Mouse (Mus musculus): ENCODE data around the gene Fxn. TPM values are rescaled to one million over a fixed set of nuclear protein-coding genes. Genes with fewer than 3 reads are reported as not detected.
A peak's percentile ranks its signal among the peaks of the same experiment; 100 is the strongest.

Fxn gene
- polyA plus RNA-seq (2014; fragmentation: Nextera tagmentation; extraction: Ambion mirVana): 46.8 and 47.6 TPM in 2 replicates

- H3K36me3 ChIP-seq (ENCODE audit: control insufficient read depth, insufficient read depth, low read length): no peaks in the 10 kb centered on the region
- H3K9me3 ChIP-seq (ENCODE audit: control insufficient read depth, low read length): no peaks in the 10 kb centered on the region
- H3K27me3 ChIP-seq (ENCODE audit: control insufficient read depth, insufficient read depth, low read length): no peaks in the 10 kb centered on the region; the same call in 1 of the 2 replicates
- peaks cover 8% of the 10 kb centered on the region for H3K4me1 ChIP-seq (ENCODE audit: control insufficient read depth, insufficient read depth, low read length)
- 2% methylated on average over 14 of the region's 22 CpGs for WGBS
- DNase-seq (ENCODE audit: low spot score, missing footprints): peak; percentile 96
- H3K27ac ChIP-seq (ENCODE audit: low read depth, low read length): peak within 1 kb of the TSS; percentile 65
- peak; percentile 97 for ATAC-seq (ENCODE audit: low FRiP score)
- H3K4me3 ChIP-seq (ENCODE audit: low read depth, low read length): peak within 1 kb of the TSS; percentile 65
- peak within 1 kb of the TSS; percentile 83 for H3K4me2 ChIP-seq
- peak within 1 kb of the TSS; percentile 86 for H3K9ac ChIP-seq (ENCODE audit: low read length)
Measured at GRCm38 (mm10) chr19:24280601-24281228, at the start of gene Fxn. Gene Fxn, minus strand, starts transcription at chr19:24280605.

DNA sequence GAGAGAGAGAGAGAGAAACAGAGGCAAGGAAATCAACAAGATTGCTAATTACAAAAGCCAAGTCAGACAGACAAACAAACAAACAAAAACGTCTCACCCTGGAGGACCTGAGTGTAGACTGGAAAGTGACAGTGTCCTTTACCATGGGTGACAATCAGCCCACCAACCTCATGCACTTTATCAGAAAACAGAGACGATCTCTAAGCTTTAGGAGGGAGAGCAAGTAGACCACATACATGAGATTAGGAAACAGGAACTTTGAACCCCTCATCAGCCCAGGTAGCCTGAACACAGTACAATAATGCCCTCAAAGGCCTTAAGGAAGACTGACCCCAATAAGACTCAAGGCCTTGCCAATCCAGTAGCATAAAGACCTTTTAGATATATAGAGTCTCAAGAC lies 47.5 kb upstream of the Fxn start:
- no peak for DNase-seq (ENCODE audit: low spot score, missing footprints)
- Histone ChIP-seq H3K36me3 (ENCODE audit: control insufficient read depth, insufficient read depth, low read length) (no peaks in the 10 kb centered on the region), H3K4me2 (no peak overlapping the region), H3K9ac (ENCODE audit: low read length) (no peak overlapping the region), H3K27me3 (ENCODE audit: control insufficient read depth, insufficient read depth, low read length) (no peaks in the 10 kb centered on the region), H3K27ac (ENCODE audit: low read depth, low read length) (no peak overlapping the region), H3K4me1 (ENCODE audit: control insufficient read depth, insufficient read depth, low read length) (peaks cover 13% of the 10 kb centered on the region), H3K4me3 (ENCODE audit: low read depth, low read length) (no peak overlapping the region), H3K9me3 (ENCODE audit: control insufficient read depth, low read length) (no peaks in the 10 kb centered on the region)
- ATAC-seq (ENCODE audit: low FRiP score): no peak
- 78% methylated on average over 2 of the region's 2 CpGs for whole genome bisulfite sequencing

DNA sequence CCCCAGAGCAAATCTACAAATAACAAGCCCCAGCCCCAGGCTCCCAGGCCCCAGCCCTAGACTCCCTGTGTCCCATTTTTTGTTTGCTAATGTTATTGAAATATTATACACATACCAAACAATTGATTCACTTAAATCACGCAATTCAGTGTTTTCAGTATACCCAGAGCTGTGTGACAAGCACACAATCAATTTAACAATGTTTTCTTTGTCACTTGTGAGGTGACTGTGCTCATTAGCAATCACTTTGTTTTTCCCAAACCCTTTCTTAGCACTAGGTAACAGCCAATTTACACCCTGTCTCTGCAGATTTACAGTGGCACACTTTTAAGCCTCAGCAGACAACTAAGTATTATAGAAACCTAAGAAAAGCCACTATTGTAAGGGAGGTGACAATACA lies 46.6 kb upstream of the Fxn start:
- Histone ChIP-seq H3K9me3 (ENCODE audit: control insufficient read depth, low read length) (no peaks in the 10 kb centered on the region), H3K27ac (ENCODE audit: low read depth, low read length) (no peak overlapping the region), H3K4me3 (ENCODE audit: low read depth, low read length) (no peak overlapping the region), H3K36me3 (ENCODE audit: control insufficient read depth, insufficient read depth, low read length) (no peaks in the 10 kb centered on the region), H3K4me1 (ENCODE audit: control insufficient read depth, insufficient read depth, low read length) (peaks cover 13% of the 10 kb centered on the region), H3K27me3 (ENCODE audit: control insufficient read depth, insufficient read depth, low read length) (no peaks in the 10 kb centered on the region), H3K4me2 (no peak overlapping the region), H3K9ac (ENCODE audit: low read length) (no peak overlapping the region)
- WGBS: 61% methylated on average over 1 of the region's 1 CpGs
- ATAC-seq (ENCODE audit: low FRiP score) (no peak), DNase-seq (ENCODE audit: low spot score, missing footprints) (no peak)

- Histone ChIP-seq H3K9me3 (ENCODE audit: control insufficient read depth, low read length) (no peaks in the 10 kb centered on the region), H3K4me3 (ENCODE audit: low read depth, low read length) (no peak overlapping the region), H3K27me3 (ENCODE audit: control insufficient read depth, insufficient read depth, low read length) (no peaks in the 10 kb centered on the region), H3K4me1 (ENCODE audit: control insufficient read depth, insufficient read depth, low read length) (peaks cover 13% of the 10 kb centered on the region), H3K9ac (ENCODE audit: low read length) (no peak overlapping the region), H3K27ac (ENCODE audit: low read depth, low read length) (no peak overlapping the region), H3K36me3 (ENCODE audit: control insufficient read depth, insufficient read depth, low read length) (no peaks in the 10 kb centered on the region), H3K4me2 (no peak overlapping the region)
- WGBS: 81% methylated on average over 6 of the region's 6 CpGs
- ATAC-seq (ENCODE audit: low FRiP score) (no peak), DNase-seq (ENCODE audit: low spot score, missing footprints) (no peak)
Measured at GRCm38 (mm10) chr19:24325692-24326091, 45.3 kb upstream of the Fxn start.

GRCm38 (mm10) chr19:24323841-24324613 lies 43.6 kb upstream of the Fxn start:
- no peak overlapping the region for H3K9ac ChIP-seq (ENCODE audit: low read length)
- ATAC-seq (ENCODE audit: low FRiP score) (peak; percentile 33; the same call in 1 of the 2 replicates), DNase-seq (ENCODE audit: low spot score, missing footprints) (no peak)
- H3K9me3 ChIP-seq (ENCODE audit: control insufficient read depth, low read length): no peaks in the 10 kb centered on the region
- WGBS: 40% methylated on average over 10 of the region's 10 CpGs
- H3K4me2 ChIP-seq: no peak overlapping the region
- H3K27me3 ChIP-seq (ENCODE audit: control insufficient read depth, insufficient read depth, low read length): no peaks in the 10 kb centered on the region
- no peak overlapping the region for H3K4me3 ChIP-seq (ENCODE audit: low read depth, low read length)
- no peaks in the 10 kb centered on the region for H3K36me3 ChIP-seq (ENCODE audit: control insufficient read depth, insufficient read depth, low read length)
- H3K27ac ChIP-seq (ENCODE audit: low read depth, low read length): no peak overlapping the region
- peaks cover 13% of the 10 kb centered on the region for H3K4me1 ChIP-seq (ENCODE audit: control insufficient read depth, insufficient read depth, low read length)

DNA sequence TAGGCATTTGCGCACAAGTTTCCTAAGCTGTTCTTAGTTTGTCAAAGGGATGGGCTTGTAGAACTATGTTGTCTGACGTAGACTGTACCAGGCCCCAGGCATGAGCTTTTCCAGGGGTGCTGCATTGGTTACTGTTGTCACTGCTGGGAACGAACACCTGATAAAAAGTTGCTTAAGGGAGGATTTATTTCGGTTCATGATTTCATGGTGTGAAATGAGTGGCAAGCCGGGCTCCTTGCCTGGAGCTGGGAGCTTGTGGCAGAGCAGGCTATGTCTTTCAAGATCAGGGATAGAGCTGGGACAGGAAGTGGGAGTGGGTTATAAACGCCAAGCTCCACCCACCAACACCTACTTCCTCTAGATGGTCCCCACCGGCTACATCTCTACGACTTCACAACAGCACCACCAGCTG lies 41.5 kb upstream of the Fxn start:
- 92% methylated on average over 8 of the region's 8 CpGs for WGBS
- Histone ChIP-seq H3K9me3 (ENCODE audit: control insufficient read depth, low read length) (no peaks in the 10 kb centered on the region), H3K4me2 (no peak overlapping the region), H3K27ac (ENCODE audit: low read depth, low read length) (no peak overlapping the region), H3K36me3 (ENCODE audit: control insufficient read depth, insufficient read depth, low read length) (no peaks in the 10 kb centered on the region), H3K4me3 (ENCODE audit: low read depth, low read length) (no peak overlapping the region), H3K9ac (ENCODE audit: low read length) (no peak overlapping the region), H3K27me3 (ENCODE audit: control insufficient read depth, insufficient read depth, low read length) (no peaks in the 10 kb centered on the region), H3K4me1 (ENCODE audit: control insufficient read depth, insufficient read depth, low read length) (peaks cover 13% of the 10 kb centered on the region)
- DNase-seq (ENCODE audit: low spot score, missing footprints) (no peak), ATAC-seq (ENCODE audit: low FRiP score) (no peak)

DNA sequence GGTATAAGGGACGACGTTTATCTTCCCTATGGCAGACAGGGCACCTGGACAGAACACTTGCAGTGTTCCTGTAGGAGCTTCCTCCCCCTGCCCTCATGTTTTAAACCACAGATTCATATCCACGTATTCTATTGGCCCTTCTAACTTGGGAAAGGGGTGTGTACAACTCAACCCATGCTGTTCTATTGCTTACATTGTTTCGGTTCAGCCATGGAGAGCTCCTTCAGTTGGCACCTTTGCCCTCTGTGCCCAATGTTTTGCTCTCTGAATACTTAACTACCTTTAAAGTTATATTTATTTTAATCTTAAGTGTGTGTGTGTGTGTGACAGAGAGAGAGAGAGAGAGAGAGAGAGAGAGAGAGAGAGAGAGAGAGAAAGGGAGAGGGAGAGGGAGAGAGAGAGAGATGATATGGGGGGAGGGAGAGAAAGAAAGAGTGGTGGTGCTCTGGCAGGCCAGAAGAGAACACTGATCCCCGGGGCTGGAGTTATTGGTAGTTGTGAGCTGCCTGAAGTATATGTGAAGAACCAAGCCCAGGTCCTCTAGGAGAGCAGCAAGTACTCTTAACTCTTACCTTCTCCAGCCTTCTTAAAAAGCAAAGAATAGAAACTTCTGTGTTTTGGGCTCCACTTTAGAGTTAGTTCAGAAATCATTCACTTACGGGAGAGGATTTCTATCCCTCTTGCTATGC lies 41.0 kb upstream of the Fxn start:
- DNase-seq (ENCODE audit: low spot score, missing footprints): no peak
- Histone ChIP-seq H3K27ac (ENCODE audit: low read depth, low read length) (no peak overlapping the region), H3K9me3 (ENCODE audit: control insufficient read depth, low read length) (no peaks in the 10 kb centered on the region), H3K9ac (ENCODE audit: low read length) (no peak overlapping the region), H3K36me3 (ENCODE audit: control insufficient read depth, insufficient read depth, low read length) (no peaks in the 10 kb centered on the region), H3K4me3 (ENCODE audit: low read depth, low read length) (no peak overlapping the region), H3K4me2 (no peak overlapping the region), H3K4me1 (ENCODE audit: control insufficient read depth, insufficient read depth, low read length) (peaks cover 13% of the 10 kb centered on the region), H3K27me3 (ENCODE audit: control insufficient read depth, insufficient read depth, low read length) (no peaks in the 10 kb centered on the region)
- ATAC-seq (ENCODE audit: low FRiP score): no peak
- WGBS: 92% methylated on average over 6 of the region's 6 CpGs

- no peaks in the 10 kb centered on the region for H3K9me3 ChIP-seq (ENCODE audit: control insufficient read depth, low read length)
- H3K4me1 ChIP-seq (ENCODE audit: control insufficient read depth, insufficient read depth, low read length): peaks cover 5% of the 10 kb centered on the region
- H3K27me3 ChIP-seq (ENCODE audit: control insufficient read depth, insufficient read depth, low read length): no peaks in the 10 kb centered on the region
- no peak overlapping the region for H3K9ac ChIP-seq (ENCODE audit: low read length)
- H3K36me3 ChIP-seq (ENCODE audit: control insufficient read depth, insufficient read depth, low read length): no peaks in the 10 kb centered on the region
- H3K27ac ChIP-seq (ENCODE audit: low read depth, low read length): no peak overlapping the region
- WGBS: 89% methylated on average over 10 of the region's 10 CpGs
- DNase-seq (ENCODE audit: low spot score, missing footprints) (no peak), ATAC-seq (ENCODE audit: low FRiP score) (no peak)
- H3K4me2 ChIP-seq: no peak overlapping the region
- no peak overlapping the region for H3K4me3 ChIP-seq (ENCODE audit: low read depth, low read length)
Measured at GRCm38 (mm10) chr19:24318172-24318571, 37.8 kb upstream of the Fxn start.

GRCm38 (mm10) chr19:24317731-24318130 lies 37.3 kb upstream of the Fxn start:
- ATAC-seq (ENCODE audit: low FRiP score) (no peak), DNase-seq (ENCODE audit: low spot score, missing footprints) (no peak)
- Histone ChIP-seq H3K4me3 (ENCODE audit: low read depth, low read length) (no peak overlapping the region), H3K9me3 (ENCODE audit: control insufficient read depth, low read length) (no peaks in the 10 kb centered on the region), H3K36me3 (ENCODE audit: control insufficient read depth, insufficient read depth, low read length) (no peaks in the 10 kb centered on the region), H3K9ac (ENCODE audit: low read length) (no peak overlapping the region), H3K4me2 (no peak overlapping the region), H3K27me3 (ENCODE audit: control insufficient read depth, insufficient read depth, low read length) (no peaks in the 10 kb centered on the region), H3K4me1 (ENCODE audit: control insufficient read depth, insufficient read depth, low read length) (peaks cover 8% of the 10 kb centered on the region), H3K27ac (ENCODE audit: low read depth, low read length) (no peak overlapping the region)
- WGBS: 93% methylated on average over 2 of the region's 2 CpGs
